Mouse (Mus musculus) CH12.LX (cell line): Measurements from ENCODE around the gene Adm.

Experiments
- CTCF ChIP-seq, 2 experiments: IDR thresholded peaks in 1 of 2; conservative IDR thresholded peaks in 1 of 2; 2 replicates each; pipeline ENCODE4 v1.5.1; 2011 to 2012; ENCODE audit warnings: low read depth in 2 of 2, low read length in 2 of 2, improper control_type of control experiment in 1 of 2, inconsistent platforms in 1 of 2, mild to moderate bottlenecking in 1 of 2, moderate library complexity in 1 of 2
- EP300 ChIP-seq: IDR thresholded peaks from 2 replicates; pipeline ENCODE4 v1.6.1; 2011; ENCODE audit warnings: low read length, improper control_type of control experiment
- JUND ChIP-seq: conservative IDR thresholded peaks from 2 replicates; pipeline ENCODE4 v1.6.1; 2011; ENCODE audit warnings: low read depth, low read length, improper control_type of control experiment
- MAFK ChIP-seq: IDR thresholded peaks from 2 replicates; pipeline ENCODE4 v1.6.1; 2011; ENCODE audit warnings: low read length, improper control_type of control experiment; ENCODE audit not compliant: insufficient replicate concordance
- POLR2A ChIP-seq: IDR thresholded peaks from 2 replicates; pipeline ENCODE4 v1.6.1; 2011; ENCODE audit warnings: low read depth, mild to moderate bottlenecking, improper control_type of control experiment, low read length
- USF1 ChIP-seq: IDR thresholded peaks from 2 replicates; pipeline ENCODE4 v1.6.1; 2014; ENCODE audit warnings: low read depth, mild to moderate bottlenecking, inconsistent platforms, low read length, improper control_type of control experiment
- ZC3H11A ChIP-seq: IDR thresholded peaks from 2 replicates; pipeline ENCODE4 v1.6.1; 2012; ENCODE audit warnings: low read depth, mild to moderate bottlenecking, inconsistent platforms, low read length, improper control_type of control experiment
- ZKSCAN1 ChIP-seq: IDR thresholded peaks from 2 replicates; pipeline ENCODE4 v1.6.1; 2012; ENCODE audit warnings: low read depth, inconsistent platforms, low read length, improper control_type of control experiment, borderline replicate concordance

DNA sequence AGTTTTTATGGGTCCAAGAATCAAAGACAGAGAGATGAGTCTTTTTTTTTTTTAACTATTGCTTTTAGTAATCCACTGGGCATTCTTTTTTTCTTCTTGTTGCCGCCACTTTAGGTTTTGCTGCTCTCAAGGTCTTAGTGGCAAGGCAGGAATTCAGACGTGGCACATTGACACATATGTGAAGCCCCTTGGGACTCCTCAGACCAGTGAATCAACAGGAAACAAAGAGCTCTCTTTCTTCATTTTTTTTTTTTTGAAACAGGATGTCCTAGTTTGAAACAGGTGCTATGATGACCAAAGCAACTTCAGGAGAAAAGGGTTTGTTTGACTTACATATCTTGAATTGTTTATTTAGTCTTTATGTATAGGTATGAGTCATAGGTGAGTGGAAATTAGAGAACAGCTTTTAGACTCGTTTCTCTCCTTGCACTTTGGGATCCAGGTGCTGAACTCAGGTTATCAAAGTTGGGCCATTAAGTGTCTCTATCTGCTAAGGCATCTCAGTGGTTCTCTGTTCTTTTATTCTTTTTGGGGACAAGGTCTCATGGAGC, 31.0 kb downstream of the Adm start:
- TF ChIP-seq JUND, result no peak
- no peak for TF ChIP-seq EP300
- no peak for TF ChIP-seq ZC3H11A
- no peak for TF ChIP-seq ZKSCAN1
- TF ChIP-seq POLR2A, result no peak
- TF ChIP-seq USF1, result no peak
- no peak for TF ChIP-seq MAFK
- TF ChIP-seq CTCF (conservative IDR thresholded peaks at IDR 0.05 in 1 of 2, IDR thresholded peaks at IDR 0.05 in 1 of 2; ENCODE audit: low read depth in 2 of 2, low read length in 2 of 2), result no peak
